Mouse (Mus musculus): ENCODE results near the gene Zfp335.

DNA sequence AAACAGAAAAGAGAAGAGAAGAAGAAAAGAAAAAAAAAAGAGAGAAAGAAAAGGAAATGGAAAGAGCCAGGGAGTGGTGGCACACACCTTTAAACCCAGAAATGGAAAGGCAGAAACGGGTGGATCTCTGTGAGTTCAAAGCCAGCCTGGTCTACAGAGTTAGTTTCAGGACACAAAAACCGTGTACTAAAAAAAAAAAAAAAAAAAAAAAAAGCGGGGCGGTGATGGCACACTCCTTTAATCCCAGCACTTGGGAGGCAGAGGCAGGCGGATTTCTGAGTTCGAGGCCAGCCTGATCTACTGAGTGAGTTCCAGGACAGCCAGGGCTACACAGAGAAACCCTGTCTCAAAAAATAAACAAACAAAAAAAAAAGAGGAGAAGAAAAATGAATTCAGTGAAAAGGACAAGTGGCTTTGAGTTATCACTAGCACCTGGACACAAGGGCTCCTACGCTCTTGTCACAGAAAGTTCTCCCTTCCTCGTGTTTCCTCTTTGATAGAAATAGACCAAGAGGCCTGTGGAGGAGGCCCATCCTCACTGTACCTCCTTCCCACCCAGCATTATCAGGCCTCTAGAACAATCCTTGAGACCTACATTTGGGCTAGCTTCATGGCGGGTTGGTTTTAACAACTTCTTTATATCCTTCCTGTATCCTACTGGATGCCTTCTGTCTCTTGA is 1.3 kb upstream of the Zfp335 start:
- TF ChIP-seq CTCF (IDR thresholded peaks at IDR 0.05; ENCODE audit: low read depth): no peak
- no peak for TF ChIP-seq EP300 (IDR thresholded peaks at IDR 0.05; ENCODE audit: low read depth)

All from liver, embryonic 14.5 days (tissue).